Mouse (Mus musculus): ENCODE measurements at regions not wholly inside any gene's neighbourhood (a gene's known extent, or its start where the extent isn't known, plus 50 kb on each side); places are given as distances from the start of the nearest gene placed in this dataset.

GRCm38 (mm10) chr1:184424035-184424434 lies 308.4 kb downstream of the Hlx start:
- TF ChIP-seq ZC3H11A (IDR thresholded peaks at IDR 0.05; ENCODE audit: borderline replicate concordance, low read depth, low read length) (no peak), CHD2 (IDR thresholded peaks at IDR 0.05; ENCODE audit: low read depth, low read length) (no peak), ZNF384 (IDR thresholded peaks at IDR 0.05; ENCODE audit: low read depth, low read length) (no peak), HCFC1 (IDR thresholded peaks at IDR 0.05; ENCODE audit: borderline replicate concordance, insufficient read depth, low read length) (no peak), MAFK (IDR thresholded peaks at IDR 0.05; ENCODE audit: insufficient read depth, low read depth, low read length) (no peak)
